Mouse (Mus musculus): Measurements from ENCODE around the gene Tspan17. TPM values are rescaled to one million over a fixed set of nuclear protein-coding genes. Genes with fewer than 3 reads are reported as not detected.
A peak's percentile ranks its signal among the peaks of the same experiment; 100 is the strongest.

Gene Tspan17
- total RNA-seq, 2 experiments from 2014 or later: 76.5 to 86.1 TPM

GRCm38 (mm10) chr13:54798740-54799139 is 9.6 kb downstream of the Tspan17 start:
- intact Hi-C loops (cut with DNase I): loop anchor here (5.0 kb wide), 3 partner anchors 41 to 379 kb away; partner anchors contain the start of gene Unc5a
- peak; percentile 67 to 77 for DNase-seq (ENCODE audit: low spot score in 2 of 2)

- intact Hi-C loops (cut with DNase I): loop anchor here (2.0 to 5.0 kb wide), 4 partner anchors 42 to 378 kb away; partner anchors contain the start of gene Unc5a
- DNase-seq (ENCODE audit: low spot score in 2 of 2): peak; percentile 77 to 83
These were observed 10.5 kb downstream of the Tspan17 start for GRCm38 (mm10) chr13:54799701-54800100.

- no peak for DNase-seq (ENCODE audit: low spot score in 2 of 2)
These were observed 11.0 kb downstream of the Tspan17 start for GRCm38 (mm10) chr13:54800206-54800605.

DNA sequence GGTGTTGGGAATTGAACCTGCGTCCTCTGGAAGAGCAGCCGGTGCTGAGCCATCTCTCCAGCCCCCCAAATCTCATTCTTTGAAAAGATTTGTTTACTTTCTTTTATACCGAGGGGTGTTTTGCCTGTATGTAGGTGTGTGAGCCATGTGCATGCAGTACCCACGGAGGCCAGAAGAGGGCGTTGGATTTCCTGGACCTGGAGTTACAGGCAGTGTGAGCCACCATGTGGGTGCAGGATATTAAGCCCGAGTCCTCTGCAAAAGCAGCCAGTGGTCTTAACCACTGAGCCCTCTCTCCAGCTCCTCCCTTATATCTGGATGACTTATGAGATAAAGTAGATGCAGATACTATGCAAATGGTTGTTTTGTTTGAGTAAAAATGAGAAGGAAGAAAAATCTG is 13.8 kb downstream of the Tspan17 start:
- intact Hi-C loops (cut with DNase I): no loop called here
- no peak for DNase-seq (ENCODE audit: low spot score in 2 of 2)

More at GRCm38 (mm10) chr13:54800206-54800605, 11.0 kb downstream of the Tspan17 start:
- intact Hi-C loops (cut with DNase I): loop anchor here (2.0 kb wide), 1 partner anchor 271 kb away; no protein-coding TSS in a partner anchor

DNA sequence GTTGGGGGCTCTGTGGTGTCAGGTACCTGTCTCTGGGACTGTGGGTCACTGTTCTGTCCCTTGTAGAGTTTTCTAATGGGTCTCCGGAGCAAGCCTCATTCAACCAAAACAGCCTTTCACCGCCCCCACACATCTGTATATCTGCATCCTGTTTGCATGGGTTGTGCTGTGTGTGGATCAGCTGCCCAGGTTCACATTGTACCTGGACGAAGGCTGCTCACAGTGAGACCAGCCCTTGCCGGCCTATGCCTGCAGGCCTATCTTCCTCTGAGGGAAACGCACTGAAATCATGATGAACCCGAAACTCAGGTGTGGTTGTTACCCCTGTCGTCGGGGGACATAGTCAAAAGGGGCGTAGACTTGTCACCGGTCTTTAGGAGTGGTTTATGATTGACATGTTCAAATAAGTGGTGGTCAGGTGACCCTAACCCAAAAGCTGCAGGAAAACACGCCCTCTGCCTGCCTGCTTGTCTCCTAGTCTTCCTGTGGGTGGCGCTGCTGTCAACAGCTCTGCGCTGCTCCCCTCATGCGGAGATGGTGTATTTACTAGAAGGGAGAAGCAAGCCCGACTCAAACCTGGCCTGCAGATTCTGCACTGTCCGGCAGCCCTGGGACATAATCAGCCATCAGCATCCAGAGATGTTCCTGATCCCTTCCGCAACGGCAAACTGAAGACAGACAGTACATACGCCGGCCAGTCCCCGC is 16.1 kb downstream of the Tspan17 start:
- intact Hi-C loops (cut with DNase I): loop anchor here (5.0 kb wide), 1 partner anchor 77 kb away; no protein-coding TSS in a partner anchor
- DNase-seq (ENCODE audit: low spot score in 2 of 2): peak in 1 of 2 experiments; percentile 44

DNA sequence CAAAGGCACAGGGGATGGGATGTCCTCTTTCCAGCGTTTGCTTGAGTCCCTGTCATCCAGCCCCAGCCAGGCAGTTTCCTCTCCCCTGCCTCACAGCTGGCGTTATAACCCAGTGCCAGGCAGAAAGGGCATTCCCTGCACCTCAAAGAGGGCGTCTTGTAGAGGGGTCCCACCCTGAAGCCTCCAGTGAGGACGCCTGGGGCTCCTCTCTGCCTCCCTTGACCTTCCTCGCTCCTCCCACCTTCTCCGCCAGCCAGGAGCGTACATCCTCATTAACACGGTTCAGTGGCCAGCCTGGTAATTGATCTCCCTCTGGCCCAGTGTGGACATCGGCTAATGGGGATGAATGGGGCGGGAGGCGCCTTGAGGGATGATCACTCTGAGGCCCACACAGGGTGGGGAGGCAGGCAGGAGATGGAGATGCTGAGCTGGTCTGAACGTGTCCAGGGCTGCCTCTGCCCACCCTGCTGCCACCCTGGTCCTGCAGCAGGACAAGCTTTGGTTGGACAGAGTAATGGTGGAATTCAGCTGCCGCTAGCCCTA is 17.3 kb downstream of the Tspan17 start:
- intact Hi-C loops (cut with DNase I): loop anchor here (5.0 kb wide), 1 partner anchor 76 kb away; no protein-coding TSS in a partner anchor
- no peak for DNase-seq (ENCODE audit: low spot score in 2 of 2)

DNA sequence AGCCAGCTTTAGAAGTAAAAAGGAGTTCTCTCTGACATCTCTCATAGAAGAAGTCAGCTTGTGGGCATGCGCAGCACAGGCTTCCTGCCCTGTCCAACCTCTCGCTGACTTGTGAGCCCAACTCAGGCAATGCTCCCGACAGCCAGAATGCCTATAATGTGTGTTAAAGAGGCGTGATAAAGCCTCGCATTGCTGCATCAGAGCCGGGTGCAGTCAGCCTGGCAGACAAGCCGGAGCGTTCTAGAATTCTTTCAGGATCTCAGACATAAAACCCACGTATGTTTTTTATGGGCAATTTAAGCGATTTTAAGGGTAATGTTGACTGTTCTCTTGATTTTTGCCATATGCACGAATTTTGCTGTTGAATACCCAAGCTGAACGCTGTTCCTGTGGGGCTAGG is 18.9 kb downstream of the Tspan17 start:
- DNase-seq (ENCODE audit: low spot score in 2 of 2): peak in 1 of 2 experiments; percentile 50
- intact Hi-C loops (cut with DNase I): loop anchor here (5.0 kb wide), 1 partner anchor 74 kb away; no protein-coding TSS in a partner anchor

DNA sequence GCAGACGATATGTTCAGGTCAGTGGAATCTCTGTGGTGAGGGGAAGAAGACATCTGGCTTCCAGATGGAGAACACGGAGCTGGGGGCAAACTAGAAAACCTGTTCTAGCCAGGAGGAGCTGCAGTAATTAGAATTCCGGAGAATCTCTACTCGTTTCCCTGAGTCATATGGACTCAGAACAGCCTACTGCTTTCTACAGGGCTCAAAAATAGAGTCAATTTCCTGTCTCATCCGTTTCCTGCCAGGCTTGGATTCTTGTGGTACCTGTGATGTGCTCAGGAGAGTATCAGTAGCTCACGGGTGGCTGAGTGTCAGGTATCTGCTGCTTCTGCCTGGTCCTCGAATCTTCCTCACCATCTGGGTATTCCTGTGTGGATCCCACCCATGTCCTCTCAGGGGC is 22.3 kb downstream of the Tspan17 start:
- intact Hi-C loops (cut with DNase I): loop anchor here (5.0 kb wide), 1 partner anchor 136 kb away; the partner anchor contains the start of gene Unc5a
- peak; percentile 52 to 63 for DNase-seq (ENCODE audit: low spot score in 2 of 2)

GRCm38 (mm10) chr13:54813381-54813780 is 24.2 kb downstream of the Tspan17 start:
- DNase-seq (ENCODE audit: low spot score in 2 of 2): no peak

GRCm38 (mm10) chr13:54818399-54819254 is 29.4 kb downstream of the Tspan17 start:
- intact Hi-C loops (cut with DNase I): no loop called here
- DNase-seq (ENCODE audit: low spot score in 2 of 2): no peak

More at GRCm38 (mm10) chr13:54813381-54813780, 24.2 kb downstream of the Tspan17 start:
- intact Hi-C loops (cut with DNase I): loop anchor here (5.0 kb wide), 1 partner anchor 134 kb away; the partner anchor contains the start of gene Unc5a

GRCm38 (mm10) chr13:54821106-54821505 is 31.9 kb downstream of the Tspan17 start:
- intact Hi-C loops (cut with DNase I): no loop called here
- DNase-seq (ENCODE audit: low spot score in 2 of 2): no peak

- DNase-seq (ENCODE audit: low spot score in 2 of 2): no peak
- intact Hi-C loops (cut with DNase I): no loop called here
These were observed 32.8 kb downstream of the Tspan17 start for GRCm38 (mm10) chr13:54821931-54822330.

DNA sequence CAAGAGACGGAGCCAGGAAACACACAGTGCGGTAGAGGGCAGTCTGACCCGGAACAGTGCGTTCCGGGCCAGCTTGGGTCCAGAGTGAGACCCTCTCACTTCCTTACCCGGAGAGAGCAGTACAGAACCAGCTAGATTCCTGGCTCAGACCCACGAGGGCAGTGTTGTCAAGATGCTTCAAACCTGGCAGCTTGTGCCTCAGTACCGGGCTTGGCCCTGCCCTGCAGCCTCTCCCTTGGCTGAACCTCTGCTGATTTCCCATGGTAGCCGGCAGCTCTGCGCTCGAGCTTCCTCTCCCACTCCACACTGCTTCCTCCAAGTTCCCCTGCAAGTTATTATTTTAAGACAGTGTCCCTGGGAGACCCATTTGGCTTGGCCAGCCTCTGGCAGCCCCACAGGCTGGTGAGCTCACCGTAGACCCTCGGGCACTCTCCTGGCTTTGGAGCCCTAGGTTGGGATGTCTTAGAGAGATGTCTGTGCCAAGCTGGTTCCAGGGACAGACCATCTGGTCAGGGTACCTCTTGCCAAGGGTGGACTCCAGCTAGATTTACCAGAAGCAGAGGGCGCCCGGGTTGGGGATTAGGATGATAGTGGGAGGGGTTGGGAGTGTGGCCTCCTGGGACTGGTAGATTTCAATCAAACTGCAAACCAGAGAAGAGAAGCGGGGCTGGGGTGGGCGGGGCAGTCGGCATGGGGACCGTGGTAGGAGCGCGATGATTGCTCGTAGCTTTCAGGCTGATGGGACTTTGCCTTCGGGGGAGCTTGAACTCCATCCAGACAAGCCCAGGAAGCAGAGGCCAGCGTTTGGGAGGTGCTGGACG is 35.1 kb downstream of the Tspan17 start:
- no peak for DNase-seq (ENCODE audit: low spot score in 2 of 2)
- intact Hi-C loops (cut with DNase I): no loop called here

DNA sequence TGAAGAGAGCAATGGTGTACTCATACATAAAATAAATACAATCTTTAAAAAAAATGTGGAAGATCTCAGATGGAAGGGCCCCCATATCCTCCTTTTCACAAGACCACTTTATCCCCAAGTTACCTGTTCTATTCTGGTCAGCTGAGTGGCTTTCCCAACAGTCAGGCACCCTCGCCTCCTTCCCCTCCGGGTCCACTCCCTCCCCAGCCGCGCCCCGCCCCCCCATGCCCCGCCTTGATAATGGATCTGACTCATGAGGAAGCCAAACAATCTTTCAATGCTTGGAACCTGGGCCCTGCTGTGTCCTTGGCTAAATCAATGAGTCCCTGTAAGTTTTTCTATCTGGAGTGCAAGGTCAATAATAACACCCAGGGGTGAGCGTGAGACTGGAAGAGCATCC is 38.8 kb downstream of the Tspan17 start:
- no peak for DNase-seq (ENCODE audit: low spot score in 2 of 2)
- intact Hi-C loops (cut with DNase I): no loop called here

- DNase-seq (ENCODE audit: low spot score in 2 of 2): no peak
- intact Hi-C loops (cut with DNase I): no loop called here
These were observed 39.3 kb downstream of the Tspan17 start for GRCm38 (mm10) chr13:54828508-54828907.

DNA sequence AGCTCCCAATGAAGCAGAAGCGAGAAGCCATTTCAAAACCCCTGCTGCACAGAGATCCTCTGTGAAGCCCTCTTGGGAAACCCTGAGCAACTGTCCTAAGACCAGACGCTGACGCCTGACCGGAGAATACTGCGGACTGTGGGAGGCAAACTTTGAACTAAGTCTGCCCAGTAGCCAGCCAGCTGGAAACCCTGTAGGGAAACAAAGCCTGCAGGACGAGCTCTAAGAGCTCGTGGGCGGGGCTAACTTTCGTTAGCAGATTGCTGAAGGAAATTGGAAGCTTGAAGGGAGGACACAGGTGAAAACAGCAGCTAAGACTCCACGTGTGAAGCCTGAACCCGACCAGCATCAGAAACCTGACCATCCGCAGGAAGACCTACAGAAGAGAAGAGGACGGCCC is 40.3 kb downstream of the Tspan17 start:
- DNase-seq (ENCODE audit: low spot score in 2 of 2): no peak
- intact Hi-C loops (cut with DNase I): no loop called here

- intact Hi-C loops (cut with DNase I): no loop called here
- DNase-seq (ENCODE audit: low spot score in 2 of 2): no peak
These were observed 47.3 kb downstream of the Tspan17 start for GRCm38 (mm10) chr13:54836351-54837030.

GRCm38 (mm10) chr13:54837061-54837460 is 47.9 kb downstream of the Tspan17 start:
- no peak for DNase-seq (ENCODE audit: low spot score in 2 of 2)
- intact Hi-C loops (cut with DNase I): no loop called here

Measured in left cerebral cortex, postnatal 36 days (tissue).